Mouse (Mus musculus) forebrain, embryonic 15.5 days (tissue): ENCODE data around the gene Lclat1. TPM values are rescaled to one million over a fixed set of nuclear protein-coding genes. Genes with fewer than 3 reads are reported as not detected.
"Not testable (repeated sequence)": the region's sequence is repeated elsewhere in the genome, so short reads cannot be mapped to it uniquely, and the experiment has no call there.

Experiments
- ATAC-seq: fragments of 200-750 bp; cut with Nextera tagmentation; replicated peaks from 2 replicates; pipeline ENCODE4 v1.8.0; 2017; ENCODE audit warnings: mild to moderate bottlenecking, moderate TSS enrichment, moderate library complexity
- H3K27ac ChIP-seq: fragments of 300-500 bp; sonication (generic); replicated peaks from 2 replicates; pipeline ENCODE4 v1.5.1; 2015; ENCODE audit warnings: mild to moderate bottlenecking, inconsistent platforms
- H3K27me3 ChIP-seq: fragments of 300-500 bp; sonication (generic); 2 replicates; pipeline ENCODE4 v1.6.1; 2015; ENCODE audit warnings: inconsistent platforms
- H3K36me3 ChIP-seq: fragments of 300-500 bp; sonication (generic); 2 replicates; pipeline ENCODE4 v1.6.1; 2015; ENCODE audit warnings: mild to moderate bottlenecking, inconsistent platforms
- H3K4me1 ChIP-seq: fragments of 300-500 bp; sonication (generic); 2 replicates; pipeline ENCODE4 v1.6.1; 2015; ENCODE audit warnings: inconsistent platforms
- H3K4me2 ChIP-seq: fragments of 300-500 bp; sonication (generic); replicated peaks from 2 replicates; pipeline ENCODE4 v1.6.1; 2015; ENCODE audit warnings: mild to moderate bottlenecking, inconsistent platforms
- H3K4me3 ChIP-seq: fragments of 300-500 bp; sonication (generic); 2 replicates; pipeline ENCODE4 v1.5.1; 2015; ENCODE audit warnings: mild to moderate bottlenecking, inconsistent platforms
- H3K9ac ChIP-seq: fragments of 300-500 bp; sonication (generic); replicated peaks from 2 replicates; pipeline ENCODE4 v1.6.1; 2015; ENCODE audit warnings: mild to moderate bottlenecking, inconsistent platforms
- H3K9me3 ChIP-seq: fragments of 300-500 bp; sonication (generic); 2 replicates; pipeline ENCODE4 v1.6.1; 2016; ENCODE audit warnings: inconsistent platforms
- WGBS: fragments of 180-500 bp; shearing (Covaris S2); methylation state at CpG from one replicate; pipeline ENCODE4 v1.1.7; 2015; ENCODE audit warnings: mixed read lengths; 5-methylcytosine and 5-hydroxymethylcytosine counted together
- polyA plus RNA-seq: library from polyadenylated mRNA; unstranded; fragments of >200 nt; fragmentation: Nextera tagmentation; extraction: Ambion mirVana; gene quantifications from 2 replicates; pipeline ENCODE4 v1.2.1, GENCODE M21; 2015

Gene Lclat1
- polyA plus RNA-seq, 1 experiment from 2014 or later = 7.9 TPM

- H3K4me2 ChIP-seq = no peak overlapping the region
- H3K4me3 ChIP-seq = no peak overlapping the region
- H3K27me3 ChIP-seq = no peaks in the 10 kb centered on the region
- no peak overlapping the region for H3K9ac ChIP-seq
- no peaks in the 10 kb centered on the region for H3K36me3 ChIP-seq
- no peak for ATAC-seq
- no peaks in the 10 kb centered on the region for H3K9me3 ChIP-seq
- WGBS = 88% methylated on average over 6 of the region's 6 CpGs
- H3K27ac ChIP-seq = no peak overlapping the region
- no peaks in the 10 kb centered on the region for H3K4me1 ChIP-seq
Measured at GRCm38 (mm10) chr17:73119150-73119549, 11.4 kb downstream of the Lclat1 start.

DNA sequence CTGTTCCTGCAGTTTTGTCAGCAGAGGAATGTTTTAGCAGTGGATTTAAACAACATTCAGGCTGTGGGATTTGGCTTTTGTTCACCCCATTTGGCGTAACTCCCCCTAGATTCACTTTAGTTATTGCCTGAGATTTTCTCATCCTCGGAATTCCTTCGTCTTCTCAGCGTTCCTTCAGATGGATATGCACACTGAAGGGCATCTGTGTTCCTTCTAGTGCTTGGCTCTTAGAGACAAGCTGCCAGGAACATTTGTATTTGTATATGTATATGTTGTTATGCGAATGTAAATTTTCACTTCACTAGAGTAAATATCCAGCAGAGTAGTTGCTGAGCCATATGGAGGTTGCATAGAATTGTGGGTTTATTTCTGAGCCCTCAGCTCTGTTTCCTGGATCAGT is 12.8 kb downstream of the Lclat1 start:
- peak; percentile 66; the same call in 1 of the 2 replicates for ATAC-seq
- Histone ChIP-seq H3K4me2 (no peak overlapping the region), H3K4me1 (no peaks in the 10 kb centered on the region), H3K27ac (no peak overlapping the region), H3K9me3 (no peaks in the 10 kb centered on the region), H3K36me3 (no peaks in the 10 kb centered on the region), H3K9ac (no peak overlapping the region), H3K4me3 (no peak overlapping the region), H3K27me3 (no peaks in the 10 kb centered on the region)
- WGBS = 65% methylated on average over 5 of the region's 5 CpGs

DNA sequence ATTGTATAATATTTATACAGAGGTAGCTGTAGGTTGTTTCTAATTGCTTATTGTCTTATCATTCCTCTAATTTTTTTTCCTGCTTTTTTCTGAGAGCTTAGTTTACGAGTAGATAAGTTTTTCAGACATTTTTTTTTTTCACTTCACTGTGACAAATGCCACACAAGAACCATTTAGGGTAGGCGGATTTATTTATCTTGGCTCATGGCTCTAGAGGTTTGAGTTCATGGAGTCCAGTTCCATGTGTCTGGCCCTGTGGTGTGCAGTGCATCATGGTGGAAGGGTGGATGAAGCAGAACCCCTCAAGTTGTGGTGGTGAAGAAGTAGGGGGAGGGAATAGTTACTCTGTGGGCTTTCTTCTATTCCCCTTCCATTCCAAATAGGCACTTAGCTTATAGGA is 13.9 kb downstream of the Lclat1 start:
- Histone ChIP-seq H3K27me3 (no peaks in the 10 kb centered on the region), H3K9ac (no peak overlapping the region), H3K27ac (no peak overlapping the region), H3K4me1 (no peaks in the 10 kb centered on the region), H3K9me3 (no peaks in the 10 kb centered on the region), H3K4me2 (no peak overlapping the region), H3K36me3 (no peaks in the 10 kb centered on the region), H3K4me3 (no peak overlapping the region)
- WGBS = 83% methylated on average over 2 of the region's 2 CpGs
- ATAC-seq = no peak

- Histone ChIP-seq H3K4me2 (no peak overlapping the region), H3K9me3 (no peaks in the 10 kb centered on the region), H3K36me3 (no peaks in the 10 kb centered on the region), H3K9ac (no peak overlapping the region), H3K4me1 (no peaks in the 10 kb centered on the region), H3K27ac (no peak overlapping the region), H3K4me3 (no peak overlapping the region), H3K27me3 (no peaks in the 10 kb centered on the region)
- no peak for ATAC-seq
- WGBS = 82% methylated on average over 2 of the region's 2 CpGs
Measured at GRCm38 (mm10) chr17:73126349-73126748, 18.6 kb downstream of the Lclat1 start.

GRCm38 (mm10) chr17:73126903-73127302 is 19.1 kb downstream of the Lclat1 start:
- Histone ChIP-seq H3K9ac (no peak overlapping the region), H3K4me2 (no peak overlapping the region), H3K36me3 (no peaks in the 10 kb centered on the region), H3K9me3 (no peaks in the 10 kb centered on the region), H3K27ac (no peak overlapping the region), H3K27me3 (no peaks in the 10 kb centered on the region), H3K4me3 (no peak overlapping the region), H3K4me1 (no peaks in the 10 kb centered on the region)
- ATAC-seq = no peak

DNA sequence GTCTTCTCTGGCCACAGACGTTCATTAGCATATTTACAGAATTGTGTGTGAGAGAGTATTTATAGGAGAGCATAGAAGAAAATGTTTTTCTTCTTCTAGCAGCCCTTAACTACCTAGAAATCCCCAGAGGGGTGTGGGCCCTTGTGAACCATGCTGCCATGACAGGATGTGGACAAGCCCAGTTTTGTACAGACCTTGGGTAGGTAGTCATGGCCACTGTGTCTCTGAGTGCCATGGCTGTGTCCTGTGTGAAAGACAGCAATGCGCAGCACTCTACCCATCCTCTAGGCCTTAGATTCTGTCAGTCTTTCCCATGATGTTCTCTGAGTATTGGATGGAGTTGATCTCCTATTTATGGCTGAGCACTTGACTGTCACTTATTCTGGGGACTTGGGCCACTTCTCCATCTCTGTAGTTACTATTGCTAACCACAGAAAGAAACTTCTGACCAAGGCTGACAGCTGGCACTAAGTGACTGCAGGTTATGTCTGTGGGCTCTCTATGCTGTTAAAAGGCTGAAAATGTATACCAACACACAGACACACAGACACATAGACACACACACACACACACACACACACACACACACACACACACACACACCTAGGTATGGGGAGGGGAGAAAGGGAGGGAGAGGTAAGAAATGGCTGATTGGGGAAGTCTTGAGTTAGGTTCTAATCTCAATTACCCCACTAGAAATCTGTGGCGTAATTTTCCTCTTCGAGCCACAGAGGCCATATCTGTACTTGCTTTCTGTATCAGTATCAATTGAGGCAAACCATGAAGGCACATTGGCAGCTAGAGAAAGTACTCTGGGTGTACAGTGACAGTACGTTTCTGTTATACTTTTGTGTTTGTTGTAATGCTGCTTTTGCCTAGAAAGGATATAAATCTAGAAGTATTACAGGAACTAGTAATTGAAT is 29.0 kb downstream of the Lclat1 start:
- no peak overlapping the region for H3K27ac ChIP-seq
- ATAC-seq = no peak
- H3K4me3 ChIP-seq = no peak overlapping the region
- 95% methylated on average over 5 of the region's 5 CpGs for WGBS
- no peaks in the 10 kb centered on the region for H3K36me3 ChIP-seq
- H3K9ac ChIP-seq = no peak overlapping the region
- H3K4me1 ChIP-seq = no peaks in the 10 kb centered on the region
- H3K4me2 ChIP-seq = no peak overlapping the region
- H3K9me3 ChIP-seq = no peaks in the 10 kb centered on the region
- H3K27me3 ChIP-seq = no peaks in the 10 kb centered on the region

- WGBS = 96% methylated on average over 3 of the region's 3 CpGs
- H3K27me3 ChIP-seq = no peaks in the 10 kb centered on the region
Measured at GRCm38 (mm10) chr17:73138217-73138616, 30.4 kb downstream of the Lclat1 start.

DNA sequence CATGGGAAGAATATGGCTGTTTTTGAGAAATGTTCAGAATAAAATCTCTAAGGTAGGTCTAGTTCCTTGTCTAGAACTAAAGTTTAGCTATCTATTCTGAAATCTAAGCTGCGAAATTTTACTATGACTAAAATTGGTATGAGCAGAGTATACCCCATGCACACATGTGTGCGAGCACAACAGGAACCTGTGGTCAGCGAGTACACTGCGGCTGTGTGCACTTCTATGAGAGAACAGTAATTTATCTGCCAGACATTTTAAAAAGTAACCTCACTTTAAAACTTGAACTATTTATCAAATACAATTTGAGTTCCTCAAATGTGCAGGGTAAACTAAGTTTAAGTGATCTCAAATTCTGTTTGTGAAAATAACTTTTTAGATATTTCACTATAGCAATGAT is 34.2 kb downstream of the Lclat1 start:
- no peak overlapping the region for H3K27ac ChIP-seq
- H3K4me3 ChIP-seq = no peak overlapping the region
- H3K9ac ChIP-seq = no peak overlapping the region
- H3K4me1 ChIP-seq = no peaks in the 10 kb centered on the region
- no peak overlapping the region for H3K4me2 ChIP-seq
- H3K27me3 ChIP-seq = no peaks in the 10 kb centered on the region
- WGBS = 97% methylated on average over 4 of the region's 4 CpGs
- no peaks in the 10 kb centered on the region for H3K9me3 ChIP-seq
- no peak for ATAC-seq
- no peaks in the 10 kb centered on the region for H3K36me3 ChIP-seq

More at GRCm38 (mm10) chr17:73138217-73138616, 30.4 kb downstream of the Lclat1 start:
- H3K36me3 ChIP-seq = no peaks in the 10 kb centered on the region
- no peak overlapping the region for H3K27ac ChIP-seq
- H3K9me3 ChIP-seq = no peaks in the 10 kb centered on the region
- H3K4me3 ChIP-seq = no peak overlapping the region
- H3K4me1 ChIP-seq = no peaks in the 10 kb centered on the region
- no peak for ATAC-seq
- H3K4me2 ChIP-seq = no peak overlapping the region
- H3K9ac ChIP-seq = no peak overlapping the region

GRCm38 (mm10) chr17:73142445-73142844 is 34.7 kb downstream of the Lclat1 start:
- WGBS = 90% methylated on average over 2 of the region's 2 CpGs
- no peaks in the 10 kb centered on the region for H3K36me3 ChIP-seq
- H3K4me2 ChIP-seq = no peak overlapping the region
- H3K4me3 ChIP-seq = no peak overlapping the region
- no peaks in the 10 kb centered on the region for H3K27me3 ChIP-seq
- H3K9me3 ChIP-seq = no peaks in the 10 kb centered on the region
- H3K27ac ChIP-seq = no peak overlapping the region
- ATAC-seq = no peak
- no peak overlapping the region for H3K9ac ChIP-seq
- no peaks in the 10 kb centered on the region for H3K4me1 ChIP-seq

DNA sequence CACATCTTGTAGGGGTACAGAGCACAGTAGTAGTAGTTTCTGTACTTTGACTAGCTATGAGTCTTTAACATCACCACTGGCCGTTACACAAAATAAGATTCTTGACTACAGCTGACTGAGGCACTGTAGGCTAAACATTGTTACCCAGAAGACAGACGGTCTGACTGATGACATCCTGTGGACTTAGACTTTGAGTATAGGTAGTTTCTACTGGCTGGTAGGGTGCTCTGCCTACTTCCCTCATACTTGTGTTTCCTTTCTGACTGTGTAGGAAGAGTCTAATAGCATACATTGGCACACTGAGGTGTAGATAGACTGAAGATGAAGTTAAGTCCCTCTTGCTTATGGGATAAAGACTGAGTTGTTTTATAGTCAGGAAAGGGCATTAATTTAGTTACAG is 37.6 kb downstream of the Lclat1 start:
- no peak overlapping the region for H3K4me3 ChIP-seq
- no peak for ATAC-seq
- no peaks in the 10 kb centered on the region for H3K36me3 ChIP-seq
- 94% methylated on average over 2 of the region's 2 CpGs for WGBS
- H3K9me3 ChIP-seq = no peaks in the 10 kb centered on the region
- no peak overlapping the region for H3K4me2 ChIP-seq
- H3K9ac ChIP-seq = no peak overlapping the region
- H3K27ac ChIP-seq = no peak overlapping the region
- H3K27me3 ChIP-seq = no peaks in the 10 kb centered on the region
- no peaks in the 10 kb centered on the region for H3K4me1 ChIP-seq

GRCm38 (mm10) chr17:73148607-73149006 is 40.8 kb downstream of the Lclat1 start:
- Histone ChIP-seq H3K4me2 (no peak overlapping the region), H3K4me1 (no peaks in the 10 kb centered on the region), H3K9ac (no peak overlapping the region), H3K4me3 (no peak overlapping the region), H3K27me3 (no peaks in the 10 kb centered on the region), H3K9me3 (no peaks in the 10 kb centered on the region), H3K36me3 (no peaks in the 10 kb centered on the region), H3K27ac (no peak overlapping the region)
- 78% methylated on average over 2 of the region's 2 CpGs for WGBS
- no peak for ATAC-seq

GRCm38 (mm10) chr17:73152790-73153525 is 45.2 kb downstream of the Lclat1 start:
- not testable (repeated sequence) for H3K9ac ChIP-seq, ATAC-seq
- 87% methylated on average over 3 of the region's 3 CpGs for WGBS

More at GRCm38 (mm10) chr17:73152790-73153525, 45.2 kb downstream of the Lclat1 start:
- not testable (repeated sequence) for H3K9me3 ChIP-seq, H3K4me2 ChIP-seq, H3K36me3 ChIP-seq, H3K4me3 ChIP-seq, H3K4me1 ChIP-seq, H3K27me3 ChIP-seq, H3K27ac ChIP-seq
